Mouse (Mus musculus) lung, adult 10 weeks (tissue): ENCODE results near the gene Prl3d1. TPM values are rescaled to one million over a fixed set of nuclear protein-coding genes. Genes with fewer than 3 reads are reported as not detected.

Source experiments
- polyA plus RNA-seq: library from polyadenylated mRNA; stranded (reverse); fragments of 350-450 nt; fragmentation: Illumina TruSeq; extraction: RNeasy Lipid Tissue Mini Kit (QIAGEN cat#74804); gene quantifications from one replicate; pipeline ENCODE4 v1.2.3, GENCODE M21; 2014; ENCODE audit warnings: low read depth, low replicate concordance; ENCODE audit not compliant: insufficient read depth

The Prl3d1 gene
- not detected for polyA plus RNA-seq

DNA sequence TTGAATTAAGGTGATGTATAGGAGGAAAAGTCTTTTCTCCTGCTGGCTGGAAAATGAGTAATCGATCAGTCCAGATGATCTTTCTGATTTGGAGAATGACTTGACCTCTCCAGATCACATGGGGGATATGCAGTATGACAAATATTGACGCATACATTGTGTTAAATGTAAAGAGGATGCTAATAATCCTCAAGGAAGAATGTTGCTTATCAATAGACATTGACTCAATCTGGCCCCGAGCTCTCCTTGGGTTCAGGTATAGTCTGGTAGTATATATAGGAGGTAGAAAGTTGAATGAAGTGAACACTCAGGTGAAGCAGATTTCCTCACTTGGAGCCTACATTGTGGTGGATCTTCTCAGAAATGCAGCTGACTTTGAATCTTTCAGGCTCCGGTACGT, at the start of gene Prl3d1:
TSS of gene Prl3d1 (plus strand) at position 301 of the 400 bp plus-strand sequence.

DNA sequence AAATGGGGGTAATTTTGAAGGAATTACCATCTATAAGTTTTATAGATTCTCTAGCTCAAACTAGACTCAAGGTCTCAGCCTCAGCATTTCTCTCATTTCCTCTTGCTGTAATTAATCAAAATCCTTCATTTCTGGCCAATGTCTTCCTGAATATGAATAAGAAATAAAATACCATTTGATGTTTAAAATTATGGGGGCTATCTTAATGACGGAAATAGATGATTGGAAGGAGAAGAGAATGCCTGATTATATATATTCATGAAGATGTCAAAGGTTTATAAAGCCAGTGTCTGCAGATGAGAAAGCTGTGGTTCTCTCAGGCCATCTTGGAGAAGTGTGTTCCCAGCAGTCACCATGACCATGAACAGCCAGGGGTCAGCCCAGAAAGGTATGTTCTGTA, 36.7 kb upstream of the Prl3d1 start, which contains the start of gene Prl:
TSS of gene Prl (plus strand) at position 301 of the 400 bp plus-strand sequence.

DNA sequence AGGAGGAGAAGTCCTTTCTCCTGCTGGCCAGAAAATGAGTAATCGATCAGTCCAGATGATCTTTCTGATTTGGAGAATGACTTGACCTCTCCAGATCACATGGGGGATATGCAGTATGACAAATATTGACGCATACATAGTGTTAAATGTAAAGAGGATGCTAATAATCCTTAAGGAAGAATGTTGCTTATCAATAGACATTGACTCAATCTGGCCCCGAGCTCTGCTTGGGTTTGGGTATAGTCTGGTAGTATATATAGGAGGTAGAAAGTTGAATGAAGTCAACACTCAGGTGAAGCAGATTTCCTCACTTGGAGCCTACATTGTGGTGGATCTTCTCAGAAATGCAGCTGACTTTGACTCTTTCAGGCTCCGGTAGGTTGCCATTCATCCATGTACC, 27.4 kb downstream of the Prl3d1 start, which contains the start of gene Prl3d2:
TSS of gene Prl3d2 (plus strand) at position 301 of the 400 bp plus-strand sequence.

Other genes starting within 250 kb of the Prl3d1 start
- not detected for gene Prl, start 36.6 kb upstream of the Prl3d1 start, polyA plus RNA-seq
- not detected for gene Prl3d2, start 27.5 kb downstream of the Prl3d1 start, polyA plus RNA-seq
- gene Prl3d3, start 62.6 kb downstream of the Prl3d1 start, polyA plus RNA-seq: not detected
- gene Prl3c1, start 102.5 kb downstream of the Prl3d1 start, polyA plus RNA-seq: not detected
- not detected for gene Prl3b1, start 147.7 kb downstream of the Prl3d1 start, polyA plus RNA-seq
- not detected for gene Prl3a1, start 165.2 kb downstream of the Prl3d1 start, polyA plus RNA-seq
- gene Prl6a1, start 218.4 kb downstream of the Prl3d1 start, polyA plus RNA-seq: not detected